Mouse (Mus musculus) spleen, adult 2 months (tissue): ENCODE measurements around the gene Exosc3. TPM values are rescaled to one million over a fixed set of nuclear protein-coding genes. Genes with fewer than 3 reads are reported as not detected.

Experiments
- DNase-seq, 2 experiments: peaks; one replicate each; pipeline versions ENCODE4 v3.0.0 to v3.0.0-alpha.2; 2012 to 2021; ENCODE audit warnings: low spot score in 2 of 2, low read depth in 1 of 2
- H3K27ac ChIP-seq: fragments of 200-500 bp; 2 replicates; pipeline ENCODE4 v1.5.1; 2012; ENCODE audit warnings: low read length, inconsistent platforms; ENCODE audit not compliant: insufficient read depth
- H3K27me3 ChIP-seq: fragments of 200-500 bp; 2 replicates; pipeline ENCODE4 v1.6.1; 2012; ENCODE audit warnings: mild to moderate bottlenecking, moderate library complexity, low read length, inconsistent platforms; ENCODE audit not compliant: control insufficient read depth, insufficient read depth
- H3K36me3 ChIP-seq: fragments of 200-500 bp; 2 replicates; pipeline ENCODE4 v1.6.1; 2012; ENCODE audit warnings: mild to moderate bottlenecking, low read length, inconsistent platforms; ENCODE audit not compliant: control insufficient read depth, insufficient read depth
- H3K4me1 ChIP-seq: fragments of 200-500 bp; 2 replicates; pipeline ENCODE4 v1.6.1; 2011; ENCODE audit warnings: inconsistent platforms; ENCODE audit not compliant: control insufficient read depth, insufficient read depth, insufficient read length
- H3K4me3 ChIP-seq: fragments of 200-500 bp; 2 replicates; pipeline ENCODE4 v1.5.1; 2011; ENCODE audit warnings: mild to moderate bottlenecking, inconsistent platforms; ENCODE audit not compliant: insufficient read depth, insufficient read length; ENCODE audit errors: extremely low read depth
- CTCF ChIP-seq: fragments of 200-500 bp; IDR thresholded peaks from 2 replicates; pipeline ENCODE4 v1.5.1; 2011; ENCODE audit warnings: mild to moderate bottlenecking, inconsistent platforms; ENCODE audit not compliant: insufficient read depth, insufficient read length, insufficient replicate concordance; ENCODE audit errors: extremely low read depth
- POLR2A ChIP-seq: fragments of 200-500 bp; IDR thresholded peaks from 2 replicates; pipeline ENCODE4 v1.6.1; 2011; ENCODE audit warnings: low read depth, low read length, inconsistent platforms
- WGBS: fragments of 180-500 bp; shearing (Covaris S2); methylation state at CpG from one replicate; pipeline ENCODE4 v1.1.7; 2018; 5-methylcytosine and 5-hydroxymethylcytosine counted together
- polyA plus RNA-seq: library from polyadenylated mRNA; depleted of rRNA; stranded (reverse); fragments of >200 nt; gene quantifications from 2 replicates; pipeline ENCODE4 v1.2.3, GENCODE M21; 2012; rRNA removed

Exosc3 gene
- polyA plus RNA-seq, 1 experiment: 23.0 TPM

DNA sequence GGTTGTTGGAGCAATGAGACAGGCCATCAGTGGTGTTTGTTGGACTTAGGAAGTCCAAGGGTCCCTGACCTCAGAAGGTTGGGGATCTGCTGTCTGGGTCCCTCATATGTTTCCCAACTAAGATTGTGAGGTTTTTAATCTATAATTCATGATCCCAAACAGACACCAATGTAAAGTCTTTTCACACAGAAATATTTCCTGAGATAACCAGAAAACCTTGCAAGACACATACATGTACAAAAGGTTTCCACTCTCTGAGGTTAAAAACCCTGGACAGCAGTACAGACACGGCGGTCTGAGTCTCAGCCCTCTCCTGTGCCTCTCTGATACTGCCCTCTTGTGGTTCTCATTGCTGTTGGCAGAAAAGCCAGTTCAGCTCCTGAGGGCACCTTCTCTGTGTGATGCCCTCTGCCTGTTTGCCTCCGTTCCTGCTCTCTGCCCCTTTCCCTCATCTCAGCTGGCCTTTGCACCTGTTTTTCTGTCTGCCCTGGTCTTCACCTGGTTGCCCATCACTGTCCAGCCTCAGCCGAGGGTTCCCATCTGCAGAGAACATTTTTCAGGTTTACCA, 62.5 kb downstream of the Exosc3 start:
- no peaks in the 10 kb centered on the region for H3K36me3 ChIP-seq
- DNase-seq: peak; percentile 17 to 53
- 11% methylated on average over 4 of the region's 4 CpGs for WGBS
- TF ChIP-seq POLR2A: no peak
- TF ChIP-seq CTCF: peak; percentile 79; the same call in 1 of the 2 replicates
- H3K27ac ChIP-seq: no peak overlapping the region
- no peak overlapping the region for H3K4me3 ChIP-seq
- no peaks in the 10 kb centered on the region for H3K27me3 ChIP-seq
- no peaks in the 10 kb centered on the region for H3K4me1 ChIP-seq

DNA sequence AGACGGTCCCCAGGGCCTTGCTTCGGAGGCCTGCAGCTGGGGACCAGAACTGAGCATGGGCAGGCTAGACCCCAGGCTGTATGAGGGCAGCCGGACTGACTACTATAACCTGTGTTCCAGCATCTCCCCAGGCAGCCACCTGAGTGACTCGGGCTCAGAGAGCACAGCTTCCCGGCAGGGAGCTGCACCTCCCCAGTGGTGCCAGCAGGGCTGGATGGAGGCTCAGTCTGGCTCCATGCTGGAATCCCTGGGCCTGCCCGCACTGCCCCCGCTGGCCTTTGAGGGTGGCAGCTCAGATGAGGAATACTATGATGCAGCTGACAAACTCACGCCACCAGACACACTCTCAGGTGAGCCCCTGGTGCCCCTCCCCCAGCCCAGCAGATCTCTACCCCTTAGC, 63.2 kb downstream of the Exosc3 start:
- H3K36me3 ChIP-seq: no peaks in the 10 kb centered on the region
- 65% methylated on average over 8 of the region's 8 CpGs for WGBS
- no peaks in the 10 kb centered on the region for H3K27me3 ChIP-seq
- H3K4me1 ChIP-seq: no peaks in the 10 kb centered on the region
- TF ChIP-seq CTCF (no peak), POLR2A (no peak)
- DNase-seq: no peak
- no peak overlapping the region for H3K4me3 ChIP-seq
- H3K27ac ChIP-seq: no peak overlapping the region

DNA sequence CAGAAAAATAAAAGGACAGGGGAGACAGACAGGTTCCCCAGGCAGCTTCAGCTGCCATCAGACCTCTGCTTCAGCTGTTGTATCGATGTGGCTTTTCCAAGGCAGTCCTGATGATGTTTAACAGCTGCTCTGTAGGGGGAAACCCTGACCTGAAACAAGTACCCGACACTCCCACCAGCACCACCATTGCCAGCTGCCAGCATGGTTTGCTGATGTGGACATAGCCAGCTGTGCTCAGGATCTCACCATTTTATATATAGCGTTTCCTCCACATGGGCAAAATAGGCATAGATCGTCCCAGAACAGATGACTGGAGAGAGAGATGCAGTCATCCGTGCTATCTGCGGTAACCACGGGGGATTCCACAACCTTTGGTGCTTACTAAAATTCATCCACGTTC, 66.8 kb downstream of the Exosc3 start:
- Histone ChIP-seq H3K27ac (no peak overlapping the region), H3K27me3 (no peaks in the 10 kb centered on the region), H3K4me1 (no peaks in the 10 kb centered on the region), H3K36me3 (no peaks in the 10 kb centered on the region), H3K4me3 (no peak overlapping the region)
- no peak for TF ChIP-seq POLR2A
- no peak for TF ChIP-seq CTCF
- no peak for DNase-seq
- WGBS: 81% methylated on average over 8 of the region's 8 CpGs

DNA sequence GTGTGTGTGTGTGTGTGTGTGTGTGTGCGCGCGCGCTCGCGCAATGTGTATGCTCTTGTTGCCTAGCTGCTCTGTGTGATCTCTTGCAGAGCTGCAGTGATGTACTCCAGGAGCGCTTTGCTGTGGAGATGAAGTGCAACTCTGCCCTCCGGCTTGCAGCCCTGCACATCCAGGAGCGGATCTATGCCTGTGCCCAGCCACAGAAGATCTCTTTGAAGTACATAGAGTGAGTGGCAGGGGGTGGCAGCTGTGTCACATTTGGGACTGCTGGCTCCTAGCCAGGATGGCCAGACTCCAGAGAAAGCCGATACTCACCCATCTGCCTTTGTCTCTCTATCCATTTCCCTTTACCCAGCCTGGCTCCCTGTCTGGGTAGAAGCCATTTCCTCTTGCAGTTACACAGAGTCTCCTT, 71.5 kb downstream of the Exosc3 start:
- WGBS: 88% methylated on average over 10 of the region's 10 CpGs
- Histone ChIP-seq H3K4me3 (no peak overlapping the region), H3K4me1 (no peaks in the 10 kb centered on the region), H3K27me3 (no peaks in the 10 kb centered on the region), H3K27ac (no peak overlapping the region), H3K36me3 (no peaks in the 10 kb centered on the region)
- no peak for DNase-seq
- TF ChIP-seq POLR2A: no peak
- TF ChIP-seq CTCF: no peak

DNA sequence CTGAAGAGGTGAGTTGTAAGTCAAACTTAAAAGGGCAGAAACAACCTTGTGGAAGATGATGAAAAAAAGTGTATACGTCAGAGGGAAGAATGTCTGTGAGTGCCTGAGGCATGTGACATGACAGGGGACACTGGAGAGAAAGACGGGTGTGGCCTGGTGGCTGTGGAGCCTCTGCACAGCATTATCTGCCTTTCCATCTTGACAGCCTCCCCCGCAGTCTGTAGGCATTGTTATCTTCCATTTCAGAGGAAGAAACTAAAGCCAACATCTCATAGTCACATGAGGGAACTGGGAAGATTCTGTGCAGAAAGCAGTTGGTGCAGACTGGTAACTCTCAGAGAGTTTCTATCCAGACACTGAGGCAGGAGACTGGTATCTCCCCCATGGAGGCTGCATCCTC, 74.6 kb downstream of the Exosc3 start:
- no peak for DNase-seq
- no peak for TF ChIP-seq POLR2A
- no peak for TF ChIP-seq CTCF
- Histone ChIP-seq H3K4me1 (no peaks in the 10 kb centered on the region), H3K36me3 (no peaks in the 10 kb centered on the region), H3K27ac (no peak overlapping the region), H3K4me3 (no peak overlapping the region), H3K27me3 (no peaks in the 10 kb centered on the region)
- 56% methylated on average over 3 of the region's 3 CpGs for WGBS

Other genes starting within 250 kb of the Exosc3 start
- 39.7 and 44.4 TPM in 2 replicates for gene Tomm5, start 234.6 kb downstream of the Exosc3 start, polyA plus RNA-seq
- gene Frmpd1, start 157.9 kb downstream of the Exosc3 start, polyA plus RNA-seq: 0.02 and 0.05 TPM in 2 replicates
- gene Trmt10b, start 45.6 kb downstream of the Exosc3 start, polyA plus RNA-seq: 1.1 and 1.4 TPM in 2 replicates
- 9.6 and 15.8 TPM in 2 replicates for gene Dcaf10, start 631 bp downstream of the Exosc3 start, polyA plus RNA-seq
- 85.6 and 116 TPM in 2 replicates for gene Slc25a51, start 66.0 kb upstream of the Exosc3 start, polyA plus RNA-seq
- gene Shb, start 189.7 kb upstream of the Exosc3 start, polyA plus RNA-seq: 8.6 and 9.7 TPM in 2 replicates